Mouse (Mus musculus): ENCODE results near the gene Egr4. TPM values are rescaled to one million over a fixed set of nuclear protein-coding genes. Genes with fewer than 3 reads are reported as not detected.

The Egr4 gene
- polyA plus RNA-seq, 1 experiment, result not detected

DNA sequence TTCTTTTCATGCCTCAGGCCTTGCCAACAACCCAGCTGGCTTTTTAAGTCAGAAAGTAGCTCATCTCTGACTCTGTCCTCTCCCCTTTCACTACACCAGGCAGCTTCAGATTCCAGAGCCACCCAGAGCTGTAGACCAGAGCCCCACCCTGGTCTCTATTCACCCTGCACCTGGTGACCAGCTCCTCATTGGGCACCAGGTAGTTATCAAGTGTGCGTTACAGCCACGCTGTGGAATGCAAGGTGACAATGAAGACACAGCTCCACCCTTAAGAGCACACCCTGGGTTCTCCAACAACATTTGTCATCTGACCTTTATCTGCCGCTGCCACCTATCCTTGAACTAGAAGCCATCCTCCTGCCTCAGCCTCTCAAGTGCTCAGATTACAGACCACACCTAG is 37.8 kb downstream of the Egr4 start:
- TF ChIP-seq GATA1 (IDR thresholded peaks at IDR 0.05; ENCODE audit: low read length), result no peak

GRCm38 (mm10) chr6:85472542-85472941 is 40.8 kb downstream of the Egr4 start:
- no peak for TF ChIP-seq GATA1 (IDR thresholded peaks at IDR 0.05; ENCODE audit: low read length)

DNA sequence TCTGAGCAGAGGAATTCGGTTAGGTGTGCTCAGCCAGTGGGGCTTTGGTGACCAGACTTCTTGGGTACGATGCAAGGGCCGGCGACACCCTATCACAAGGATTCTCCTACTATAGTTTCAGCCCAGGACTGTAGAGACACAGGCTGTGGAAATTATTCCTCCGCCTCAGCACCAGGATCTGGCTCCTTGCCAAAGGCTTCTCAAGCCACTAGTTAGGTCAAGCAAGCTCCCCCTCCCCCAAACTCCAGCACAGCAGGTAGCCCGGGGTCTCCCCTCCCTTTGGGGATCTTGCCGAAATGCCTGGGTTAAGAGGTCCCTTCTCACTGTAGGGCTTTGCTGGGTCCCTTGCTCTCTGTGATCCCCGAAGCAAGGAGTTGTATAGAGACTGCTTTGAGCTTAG is 41.4 kb downstream of the Egr4 start:
- TF ChIP-seq GATA1 (IDR thresholded peaks at IDR 0.05; ENCODE audit: low read length), result no peak

- no peak for TF ChIP-seq GATA1 (IDR thresholded peaks at IDR 0.05; ENCODE audit: low read length)
Observed at GRCm38 (mm10) chr6:85469660-85470430, 43.5 kb downstream of the Egr4 start.

- TF ChIP-seq GATA1 (IDR thresholded peaks at IDR 0.05; ENCODE audit: low read length), result no peak
Observed at GRCm38 (mm10) chr6:85465381-85465780, 48.0 kb downstream of the Egr4 start.

Other genes starting within 250 kb of the Egr4 start
- 0.33 and 0.89 TPM in 2 replicates for gene Sfxn5, start 180.2 kb downstream of the Egr4 start, polyA plus RNA-seq (2012)
- gene Rab11fip5, start 139.0 kb downstream of the Egr4 start, polyA plus RNA-seq (2012), result 0.70 and 0.85 TPM in 2 replicates
- gene Noto, start 89.7 kb downstream of the Egr4 start, polyA plus RNA-seq (2012), result not detected in 2 replicates
- gene Smyd5, start 81.6 kb downstream of the Egr4 start, polyA plus RNA-seq (2012), result 9.5 and 41.8 TPM in 2 replicates
- 58.7 and 60.7 TPM in 2 replicates for gene Cct7, start 62.1 kb downstream of the Egr4 start, polyA plus RNA-seq (2012)
- 39.5 and 53.5 TPM in 2 replicates for gene Pradc1, start 61.6 kb downstream of the Egr4 start, polyA plus RNA-seq (2012)
- not detected in 2 replicates for gene Fbxo41, start 10.6 kb downstream of the Egr4 start, polyA plus RNA-seq (2012)
- 1.3 and 1.7 TPM in 2 replicates for gene Alms1, start 73.9 kb upstream of the Egr4 start, polyA plus RNA-seq (2012)
- not detected in 2 replicates for gene Nat8f7, start 199.6 kb upstream of the Egr4 start, polyA plus RNA-seq (2012)